ENCODE assay signal across 8 mouse cellular contexts in the genomic region with DNA sequence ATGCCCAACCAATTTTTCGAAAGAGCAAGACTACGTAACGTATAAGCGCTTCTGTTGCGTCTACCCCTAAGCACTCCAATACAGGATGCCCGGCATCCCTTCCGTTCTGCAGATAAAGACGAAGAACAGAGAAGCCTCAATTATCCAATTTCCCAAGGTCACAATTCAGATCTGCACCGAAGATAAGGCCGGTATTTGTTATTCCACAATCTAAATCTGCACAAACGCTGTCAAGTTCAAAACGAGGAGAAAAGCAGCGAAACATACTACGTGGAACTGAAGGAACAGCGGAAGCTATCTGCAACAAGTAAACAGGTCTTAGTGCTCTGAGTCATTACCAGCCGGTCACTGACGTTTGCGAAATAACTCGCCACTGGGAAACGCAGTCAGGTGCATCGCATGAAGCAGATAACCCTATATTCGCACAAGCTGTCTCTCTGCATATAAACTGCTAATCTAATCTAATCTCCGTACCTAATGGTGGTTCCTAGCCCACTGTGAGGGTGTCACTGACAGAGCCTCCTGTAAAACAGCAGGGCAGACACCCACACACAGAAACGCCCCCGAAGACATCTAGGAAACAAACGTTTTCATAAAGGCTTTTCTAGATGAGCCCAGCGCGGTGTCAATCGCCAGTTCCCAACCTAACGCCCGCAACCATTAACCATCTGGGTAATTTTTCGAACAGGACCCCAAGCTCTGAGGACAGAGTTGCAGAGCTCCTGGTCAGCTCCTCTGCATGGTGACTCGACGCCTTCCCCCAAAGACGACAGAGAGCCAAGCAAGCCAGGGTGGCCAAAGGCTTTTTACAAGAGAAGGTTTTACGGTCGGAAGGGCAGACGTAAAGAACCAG. TPM values are rescaled to one million over a fixed set of nuclear protein-coding genes. Genes with fewer than 3 reads are reported as not detected.
DNase-seq lines count a peak whose midpoint lies in the region; ATAC-seq lines count a peak whose summit lies in the region.

No protein-coding gene starts in this region.

- WGBS in limb, embryonic 11.5 days: 32% methylated on average over 33 of the region's 38 CpGs
- 35% methylated on average over 34 of the region's 38 CpGs for WGBS in midbrain, embryonic 14.5 days

- H3K4me1 ChIP-seq in limb, embryonic 11.5 days (ENCODE audit: control insufficient read depth, insufficient read depth, low read length): 0 out of 2 replicates have a peak, but pooled peaks cover 2% of the 10 kb centered on the region
- peaks cover 16% of the 10 kb centered on the region for H3K4me1 ChIP-seq in midbrain, embryonic 14.5 days (ENCODE audit: control insufficient read depth, insufficient read depth, low read length)

- peak; percentile 50 to 62 for DNase-seq in lung, adult 18-20 months
- DNase-seq in lung, postnatal 14 days: no peak
- peak; percentile 56 for DNase-seq in adrenal gland, postnatal 14 days
- DNase-seq in limb, embryonic 11.5 days (ENCODE audit: low spot score): no peak
- DNase-seq in midbrain, embryonic 14.5 days: no peak
- no peak for DNase-seq in layer of hippocampus, postnatal 10 days (ENCODE audit: low spot score in 2 of 2)
- DNase-seq in left cerebral cortex, adult 11 months (ENCODE audit: low spot score): no peak

- H3K36me3 ChIP-seq in limb, embryonic 11.5 days (ENCODE audit: control insufficient read depth, insufficient read depth, low read length): no peaks in the 10 kb centered on the region
- no peaks in the 10 kb centered on the region for H3K36me3 ChIP-seq in midbrain, embryonic 14.5 days (ENCODE audit: control insufficient read depth, insufficient read depth, low read length)

- peak; percentile 45 for ATAC-seq in granulocyte monocyte progenitor cell, adult 5-6 weeks (replicated peaks; ENCODE audit: poor library complexity, severe bottlenecking)
- peak; percentile 11 for ATAC-seq in limb, embryonic 11.5 days (ENCODE audit: insufficient number of reproducible peaks, low FRiP score, low TSS enrichment, low read depth)
- ATAC-seq in midbrain, embryonic 14.5 days (ENCODE audit: low FRiP score, low TSS enrichment): no peak

- peak overlapping the region; percentile 57 for H3K9ac ChIP-seq in limb, embryonic 11.5 days (ENCODE audit: low read length)
- peak overlapping the region; percentile 83 for H3K9ac ChIP-seq in midbrain, embryonic 14.5 days (replicated peaks; ENCODE audit: low read length)

- no peaks in the 10 kb centered on the region for H3K27me3 ChIP-seq in limb, embryonic 11.5 days (ENCODE audit: control insufficient read depth, insufficient read depth, low read length)
- H3K27me3 ChIP-seq in midbrain, embryonic 14.5 days (ENCODE audit: control insufficient read depth, insufficient read depth, low read length): no peaks in the 10 kb centered on the region

- peak overlapping the region; percentile 64 for H3K4me3 ChIP-seq in limb, embryonic 11.5 days (ENCODE audit: low read depth, low read length)
- H3K4me3 ChIP-seq in midbrain, embryonic 14.5 days (replicated peaks; ENCODE audit: low read depth, low read length): peak overlapping the region; percentile 98

- peak overlapping the region; percentile 64 for H3K4me2 ChIP-seq in limb, embryonic 11.5 days (ENCODE audit: low read depth, severe bottlenecking)
- H3K4me2 ChIP-seq in midbrain, embryonic 14.5 days (ENCODE audit: low read length): peak overlapping the region; percentile 66

- no peaks in the 10 kb centered on the region for H3K9me3 ChIP-seq in limb, embryonic 11.5 days (ENCODE audit: control insufficient read depth, low read length)
- H3K9me3 ChIP-seq in midbrain, embryonic 14.5 days (ENCODE audit: control insufficient read depth, low read length): no peaks in the 10 kb centered on the region

- no peak overlapping the region for H3K27ac ChIP-seq in limb, embryonic 11.5 days (replicated peaks; ENCODE audit: low read depth, low read length)
- H3K27ac ChIP-seq in midbrain, embryonic 14.5 days (replicated peaks; ENCODE audit: low read depth, low read length): 0 out of 2 replicates have a peak overlapping the region, but pooled peaks have one; percentile 26

RNA-seq across cellular contexts. Expression of a gene that starts 0.8 kb away (rescaled TPM):
- 91.7 and 100 TPM in 2 replicates for total RNA-seq in adrenal gland, postnatal 14 days (2021)
- 64.0 and 82.8 TPM in 2 replicates for total RNA-seq in granulocyte monocyte progenitor cell, adult 5-6 weeks (2014; fragmentation: Nextera tagmentation)
- 52.2 and 55.0 TPM in 2 replicates for total RNA-seq in granulocyte monocyte progenitor cell, adult 5-6 weeks (2017)
- 65.6 and 67.3 TPM in 2 replicates for polyA plus RNA-seq in limb, embryonic 11.5 days (2014; fragmentation: Nextera tagmentation; extraction: Ambion mirVana)
- polyA plus RNA-seq in midbrain, embryonic 14.5 days (2014; fragmentation: Nextera tagmentation; extraction: Ambion mirVana): 34.0 and 49.4 TPM in 2 replicates
- 10 to 100 TPM; 43.9 to 47.4 TPM for total RNA-seq in layer of hippocampus, postnatal 10 days (2021)

Comparison
In these comparisons a context has a peak if more than half of its experiments do, and no peak if none do; other contexts are left out.
1. DNase-seq: peak in lung, adult 18-20 months (2 of 2) and adrenal gland, postnatal 14 days (single experiment); none in lung, postnatal 14 days (single experiment), limb, embryonic 11.5 days (single experiment), midbrain, embryonic 14.5 days (single experiment), layer of hippocampus, postnatal 10 days (0 of 2) and left cerebral cortex, adult 11 months (single experiment).